Comparison of ENCODE assay signal across 27 mouse cellular contexts in the genomic region with DNA sequence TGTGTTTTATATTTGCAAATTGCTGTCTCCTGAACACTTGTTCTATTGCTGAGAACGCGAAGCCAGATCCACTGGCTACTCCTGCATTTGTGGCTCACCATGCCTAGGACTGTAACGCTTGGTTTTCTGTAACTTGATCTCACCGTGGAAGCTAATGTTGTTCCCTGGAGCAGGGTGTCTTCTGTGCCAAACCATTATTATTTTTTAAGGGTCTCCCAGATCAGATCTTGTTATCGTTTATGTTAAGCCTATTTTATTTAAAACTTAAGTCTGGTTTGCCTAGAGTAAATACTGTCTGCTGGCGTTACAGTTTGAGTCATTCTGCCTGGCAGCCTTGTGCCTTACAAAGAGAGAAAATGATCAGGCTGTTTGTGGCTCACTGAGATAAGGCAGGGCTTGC. TPM values are rescaled to one million over a fixed set of nuclear protein-coding genes. Genes with fewer than 3 reads are reported as not detected.
DNase-seq lines count a peak whose midpoint lies in the region; ATAC-seq and TF ChIP-seq lines count a peak whose summit lies in the region.
"Had no signal": no experiment of that assay in that cellular context is flagged by ENCODE, and none has a peak within 500 bp of the region (broad histone marks: within the 10 kb centered on the region; RNA-seq: fewer than 3 reads in every experiment).

No protein-coding gene starts in this region.

- DNase-seq in limb, embryonic 10.5 days (ENCODE audit: low spot score): no peak
- DNase-seq in embryo, embryonic 10 days (ENCODE audit: low spot score): peak; percentile 29
- DNase-seq in embryonic facial prominence, embryonic 14.5 days (ENCODE audit: low spot score): peak; percentile 74
- DNase-seq in kidney, adult 2 months: no peak
- no peak for DNase-seq in thymus, adult 18-20 months
- DNase-seq: adrenal gland, adult 8-10 months; cerebellum, adult 9-10 months; gastrocnemius, postnatal 25 days; heart, adult 18-20 months; heart, postnatal 10 days; kidney, adult 11 months; layer of hippocampus, adult 9-11 months; liver, embryonic 13.5 days; lung, adult 2 months; lung, postnatal 14 days; right cerebral cortex, adult 18-20 months; thymus, postnatal 36 days had no signal

- H3K4me2 ChIP-seq in limb, embryonic 12.5 days: peak overlapping the region; percentile 3; the same call in 1 of the 2 replicates
- H3K4me2 ChIP-seq in embryonic facial prominence, embryonic 14.5 days (ENCODE audit: low read depth, low read length): peak overlapping the region; percentile 2; the same call in 1 of the 2 replicates
- no peak overlapping the region for H3K4me2 ChIP-seq in neural tube, embryonic 14.5 days (ENCODE audit: low read depth, low read length)
- H3K4me2 ChIP-seq: forebrain, embryonic 12.5 days; heart, embryonic 12.5 days; liver, embryonic 13.5 days; midbrain, embryonic 12.5 days; stomach, embryonic 15.5 days had no signal

- peaks cover 32% of the 10 kb centered on the region for H3K4me1 ChIP-seq in limb, embryonic 12.5 days (replicated peaks)
- H3K4me1 ChIP-seq in limb, embryonic 10.5 days: peaks cover 25% of the 10 kb centered on the region
- peaks cover 10% of the 10 kb centered on the region for H3K4me1 ChIP-seq in embryonic facial prominence, embryonic 14.5 days (ENCODE audit: control insufficient read depth, insufficient read depth, low read length)
- peaks cover under 1% of the 10 kb centered on the region; the same call in 1 of the 2 replicates for H3K4me1 ChIP-seq in neural tube, embryonic 14.5 days (ENCODE audit: control insufficient read depth, insufficient read depth, low read length)
- H3K4me1 ChIP-seq in kidney, adult 2 months (ENCODE audit: control insufficient read depth, insufficient read depth, low read length): no peaks in the 10 kb centered on the region
- H3K4me1 ChIP-seq: liver, embryonic 13.5 days had no signal

- WGBS in limb, embryonic 12.5 days: 15% methylated on average over 6 of the region's 6 CpGs
- WGBS in limb, embryonic 10.5 days: 41% methylated on average over 6 of the region's 6 CpGs
- 14% methylated on average over 6 of the region's 6 CpGs for whole genome bisulfite sequencing in embryonic facial prominence, embryonic 14.5 days
- WGBS in neural tube, embryonic 14.5 days: 24% methylated on average over 6 of the region's 6 CpGs
- WGBS in kidney, adult 2 months: 16% methylated on average over 6 of the region's 6 CpGs

- ATAC-seq in limb, embryonic 12.5 days (ENCODE audit: insufficient number of reproducible peaks, insufficient read depth, low FRiP score, low TSS enrichment, low read depth): no peak
- ATAC-seq in embryonic facial prominence, embryonic 14.5 days (ENCODE audit: low read depth): 0 out of 2 replicates have a peak, but pooled peaks have one; percentile 30
- ATAC-seq in neural tube, embryonic 14.5 days (ENCODE audit: low read depth): no peak
- ATAC-seq: activated CD4-positive, CD25-positive, alpha-beta regulatory T cell, adult 4 months had no signal

- H3K27me3 ChIP-seq in limb, embryonic 12.5 days: peaks cover 41% of the 10 kb centered on the region
- H3K27me3 ChIP-seq in limb, embryonic 10.5 days (ENCODE audit: low read depth, poor library complexity, severe bottlenecking): peaks cover 43% of the 10 kb centered on the region
- H3K27me3 ChIP-seq in embryonic facial prominence, embryonic 14.5 days (replicated peaks; ENCODE audit: control insufficient read depth, insufficient read depth, low read length): peaks cover 22% of the 10 kb centered on the region
- peaks cover 3% of the 10 kb centered on the region; the same call in 1 of the 2 replicates for H3K27me3 ChIP-seq in neural tube, embryonic 14.5 days (ENCODE audit: control insufficient read depth, insufficient read depth, low read length)
- no peaks in the 10 kb centered on the region; the same call in 1 of the 2 replicates for H3K27me3 ChIP-seq in kidney, adult 2 months (replicated peaks; ENCODE audit: control insufficient read depth, insufficient read depth, low read length)

- no peak for TF ChIP-seq POLR2A in kidney, adult 2 months (IDR thresholded peaks at IDR 0.05; ENCODE audit: low read depth, low read length)

- H3K4me3 ChIP-seq in limb, embryonic 12.5 days (replicated peaks): no peak overlapping the region
- H3K4me3 ChIP-seq in limb, embryonic 10.5 days: no peak overlapping the region
- no peak overlapping the region for H3K4me3 ChIP-seq in embryonic facial prominence, embryonic 14.5 days (ENCODE audit: low read depth, low read length)
- no peak overlapping the region for H3K4me3 ChIP-seq in neural tube, embryonic 14.5 days (ENCODE audit: low read depth, low read length)
- no peak overlapping the region for H3K4me3 ChIP-seq in kidney, adult 2 months (ENCODE audit: insufficient read depth, low read depth, low read length)
- H3K4me3 ChIP-seq: forebrain, embryonic 12.5 days; heart, embryonic 12.5 days; hindbrain, embryonic 10.5 days; liver, embryonic 13.5 days; midbrain, embryonic 12.5 days; stomach, embryonic 15.5 days had no signal

- H3K36me3 ChIP-seq in limb, embryonic 12.5 days: no peaks in the 10 kb centered on the region
- H3K36me3 ChIP-seq in limb, embryonic 10.5 days: no peaks in the 10 kb centered on the region
- H3K36me3 ChIP-seq in embryonic facial prominence, embryonic 14.5 days (ENCODE audit: control insufficient read depth, insufficient read depth, low read length): no peaks in the 10 kb centered on the region
- no peaks in the 10 kb centered on the region for H3K36me3 ChIP-seq in neural tube, embryonic 14.5 days (ENCODE audit: control insufficient read depth, insufficient read depth, low read length)
- H3K36me3 ChIP-seq in kidney, adult 2 months (ENCODE audit: control insufficient read depth, insufficient read depth, low read length): no peaks in the 10 kb centered on the region
- H3K36me3 ChIP-seq: forebrain, embryonic 12.5 days; heart, embryonic 12.5 days; hindbrain, embryonic 10.5 days; liver, embryonic 13.5 days; midbrain, embryonic 12.5 days; stomach, embryonic 15.5 days had no signal

- H3K9ac ChIP-seq in limb, embryonic 12.5 days (replicated peaks): no peak overlapping the region
- no peak overlapping the region for H3K9ac ChIP-seq in embryonic facial prominence, embryonic 14.5 days (ENCODE audit: low read depth, low read length)
- no peak overlapping the region for H3K9ac ChIP-seq in neural tube, embryonic 14.5 days (replicated peaks; ENCODE audit: low read depth, low read length)
- H3K9ac ChIP-seq: forebrain, embryonic 12.5 days; heart, embryonic 12.5 days; liver, embryonic 13.5 days; midbrain, embryonic 12.5 days; stomach, embryonic 15.5 days had no signal

- peak overlapping the region; percentile 26; the same call in 1 of the 2 replicates for H3K27ac ChIP-seq in limb, embryonic 12.5 days
- no peak overlapping the region for H3K27ac ChIP-seq in limb, embryonic 10.5 days
- 0 out of 2 replicates have a peak overlapping the region, but pooled peaks have one; percentile 8 for H3K27ac ChIP-seq in embryonic facial prominence, embryonic 14.5 days (replicated peaks; ENCODE audit: low read depth, low read length)
- 0 out of 2 replicates have a peak overlapping the region, but pooled peaks have one; percentile 22 for H3K27ac ChIP-seq in neural tube, embryonic 14.5 days (ENCODE audit: low read depth, low read length)
- H3K27ac ChIP-seq in kidney, adult 2 months (ENCODE audit: insufficient read depth, low read depth, low read length): no peak overlapping the region
- H3K27ac ChIP-seq: forebrain, embryonic 12.5 days; hindbrain, embryonic 10.5 days; liver, embryonic 13.5 days; midbrain, embryonic 12.5 days; stomach, embryonic 15.5 days had no signal

- TF ChIP-seq CTCF in kidney, adult 2 months (conservative IDR thresholded peaks at IDR 0.05; ENCODE audit: insufficient read depth, insufficient read length, low read depth, low read length): no peak

- H3K9me3 ChIP-seq in limb, embryonic 12.5 days: no peaks in the 10 kb centered on the region; the same call in 1 of the 2 replicates
- H3K9me3 ChIP-seq in limb, embryonic 10.5 days (replicated peaks): no peaks in the 10 kb centered on the region
- no peaks in the 10 kb centered on the region for H3K9me3 ChIP-seq in embryonic facial prominence, embryonic 14.5 days (ENCODE audit: control insufficient read depth, low read length)
- H3K9me3 ChIP-seq in neural tube, embryonic 14.5 days (ENCODE audit: control insufficient read depth, low read length): no peaks in the 10 kb centered on the region
- H3K9me3 ChIP-seq: forebrain, embryonic 12.5 days; hindbrain, embryonic 10.5 days; liver, embryonic 13.5 days; midbrain, embryonic 12.5 days; stomach, embryonic 15.5 days had no signal

RNA-seq across cellular contexts. Expression of gene Stk32b, which starts 3.7 kb away (rescaled TPM):
- polyA plus RNA-seq in limb, embryonic 12.5 days (2016; fragmentation: Nextera tagmentation; extraction: Ambion mirVana): 1.2 and 1.7 TPM in 2 replicates
- polyA plus RNA-seq in limb, embryonic 10.5 days (2016; fragmentation: Nextera tagmentation; extraction: Ambion mirVana): 0.05 and 0.18 TPM in 2 replicates
- 5.0 and 5.1 TPM in 2 replicates for polyA plus RNA-seq in embryonic facial prominence, embryonic 14.5 days (2014; fragmentation: Nextera tagmentation; extraction: Ambion mirVana)
- 45.1 and 55.0 TPM in 2 replicates for polyA plus RNA-seq in neural tube, embryonic 14.5 days (2014; fragmentation: Nextera tagmentation; extraction: Ambion mirVana)
- polyA plus RNA-seq in kidney, adult 2 months (2012; rRNA removed): 11.4 and 13.7 TPM in 2 replicates
- polyA plus RNA-seq: activated CD4-positive, CD25-positive, alpha-beta regulatory T cell, adult 4 months; C2C12; large intestine, adult 2 months had no signal

RNA-seq across cellular contexts. Expression of gene Cytl1, which starts 14.6 kb away (rescaled TPM):
- polyA plus RNA-seq in limb, embryonic 12.5 days (2016; fragmentation: Nextera tagmentation; extraction: Ambion mirVana): 7.9 and 14.6 TPM in 2 replicates
- polyA plus RNA-seq in limb, embryonic 10.5 days (2016; fragmentation: Nextera tagmentation; extraction: Ambion mirVana): 0.20 and 0.69 TPM in 2 replicates
- 46.5 and 77.8 TPM in 2 replicates for polyA plus RNA-seq in embryonic facial prominence, embryonic 14.5 days (2014; fragmentation: Nextera tagmentation; extraction: Ambion mirVana)
- 0.28 and 0.84 TPM in 2 replicates for polyA plus RNA-seq in neural tube, embryonic 14.5 days (2014; fragmentation: Nextera tagmentation; extraction: Ambion mirVana)
- 3.7 and 5.8 TPM in 2 replicates for polyA plus RNA-seq in kidney, adult 2 months (2012; rRNA removed)
- polyA plus RNA-seq: activated CD4-positive, CD25-positive, alpha-beta regulatory T cell, adult 4 months; C2C12; liver, embryonic 13.5 days had no signal

Comparison
In these comparisons a context has a peak if more than half of its experiments do, and no peak if none do; other contexts are left out.
1. H3K27ac ChIP-seq: peak in limb, embryonic 12.5 days (single experiment), embryonic facial prominence, embryonic 14.5 days (single experiment) and neural tube, embryonic 14.5 days (single experiment); none in limb, embryonic 10.5 days (single experiment) and kidney, adult 2 months (single experiment).
2. DNase-seq: peak in embryo, embryonic 10 days (single experiment) and embryonic facial prominence, embryonic 14.5 days (single experiment); none in limb, embryonic 10.5 days (single experiment), kidney, adult 2 months (single experiment) and thymus, adult 18-20 months (0 of 2).